Mouse (Mus musculus) C2C12 (cell line): ENCODE results near the gene Sema7a. TPM values are rescaled to one million over a fixed set of nuclear protein-coding genes. Genes with fewer than 3 reads are reported as not detected.

Experiments used
- H3K27me3 ChIP-seq: one replicate; pipeline ENCODE4 v1.6.1; 2011; ENCODE audit not compliant: control insufficient read depth, insufficient read depth, insufficient read length
- H3K36me3 ChIP-seq: one replicate; pipeline ENCODE4 v1.6.1; 2011; ENCODE audit not compliant: control insufficient read depth, insufficient read depth
- H3K4me3 ChIP-seq: one replicate; pipeline ENCODE4 v1.5.1; 2011; ENCODE audit warnings: mild to moderate bottlenecking, control low read depth; ENCODE audit not compliant: poor library complexity, insufficient read depth, severe bottlenecking
- H3K79me2 ChIP-seq: one replicate; pipeline ENCODE4 v1.6.1; 2011; ENCODE audit not compliant: control insufficient read depth, insufficient read depth
- H3K79me3 ChIP-seq: one replicate; pipeline ENCODE4 v1.6.1; 2011; ENCODE audit warnings: low read depth, control low read depth
- H3ac ChIP-seq: one replicate; pipeline ENCODE3; 2011; ENCODE audit warnings: low read depth; ENCODE audit not compliant: control insufficient read depth, insufficient read length
- CEBPB ChIP-seq: IDR thresholded peaks from one replicate; pipeline ENCODE4 v1.6.1; 2011; ENCODE audit warnings: low read depth, mild to moderate bottlenecking, control low read depth, moderate library complexity
- CTCF ChIP-seq: IDR thresholded peaks from one replicate; pipeline ENCODE4 v1.5.1; 2011; ENCODE audit not compliant: control insufficient read depth, insufficient read depth, insufficient read length
- FOSL1 ChIP-seq: IDR thresholded peaks from one replicate; pipeline ENCODE4 v1.8.0; 2011; ENCODE audit warnings: mild to moderate bottlenecking, low read length; ENCODE audit not compliant: poor library complexity, insufficient read depth, severe bottlenecking
- MAX ChIP-seq: IDR thresholded peaks from one replicate; pipeline ENCODE4 v1.6.1; 2011; ENCODE audit warnings: mild to moderate bottlenecking, control low read depth
- MYOD1 ChIP-seq: IDR thresholded peaks from one replicate; pipeline ENCODE4 v1.6.1; 2011; ENCODE audit warnings: low read depth; ENCODE audit not compliant: control insufficient read depth, insufficient read length
- MYOG ChIP-seq: IDR thresholded peaks from one replicate; pipeline ENCODE4 v1.6.1; 2011; ENCODE audit not compliant: control insufficient read depth, insufficient read length; ENCODE audit errors: extremely low read depth
- USF1 ChIP-seq: IDR thresholded peaks from one replicate; pipeline ENCODE4 v1.6.1; 2011; ENCODE audit warnings: low read depth, mild to moderate bottlenecking, control low read depth, moderate library complexity
- polyA plus RNA-seq: library from polyadenylated mRNA; unstranded; fragments of >200 nt; fragmentation: generic; extraction: Trizol; gene quantifications from one replicate; pipeline ENCODE4 v1.2.1, GENCODE M21; 2012; ENCODE audit warnings: missing spikeins

The Sema7a gene
- polyA plus RNA-seq, 1 experiment: 53.8 TPM

GRCm38 (mm10) chr9:57954962-57955744 lies 15.2 kb downstream of the Sema7a start:
- no peak for TF ChIP-seq USF1
- no peak for TF ChIP-seq CTCF
- no peak for TF ChIP-seq FOSL1
- TF ChIP-seq MAX: peak; percentile 38
- peak; percentile 17 for TF ChIP-seq MYOD1
- no peak for TF ChIP-seq CEBPB
- no peak for TF ChIP-seq MYOG
- Histone ChIP-seq H3K27me3 (no peaks in the 10 kb centered on the region), H3ac (peak overlapping the region; percentile 2), H3K79me3 (peaks cover 62% of the 10 kb centered on the region), H3K36me3 (peaks cover 53% of the 10 kb centered on the region), H3K79me2 (peaks cover 85% of the 10 kb centered on the region), H3K4me3 (no peak overlapping the region)

- Histone ChIP-seq H3K79me3 (peaks cover 56% of the 10 kb centered on the region), H3K36me3 (peaks cover 59% of the 10 kb centered on the region), H3K79me2 (peaks cover 79% of the 10 kb centered on the region), H3K4me3 (no peak overlapping the region), H3ac (no peak overlapping the region), H3K27me3 (no peaks in the 10 kb centered on the region)
- TF ChIP-seq CTCF: no peak
- TF ChIP-seq MYOG: no peak
- no peak for TF ChIP-seq FOSL1
- no peak for TF ChIP-seq CEBPB
- TF ChIP-seq USF1: no peak
- no peak for TF ChIP-seq MAX
- TF ChIP-seq MYOD1: no peak
Observed at GRCm38 (mm10) chr9:57955764-57956163, 15.9 kb downstream of the Sema7a start.

- Histone ChIP-seq H3K79me3 (peaks cover 50% of the 10 kb centered on the region), H3K79me2 (peaks cover 74% of the 10 kb centered on the region), H3ac (no peak overlapping the region), H3K27me3 (no peaks in the 10 kb centered on the region), H3K36me3 (peaks cover 64% of the 10 kb centered on the region), H3K4me3 (no peak overlapping the region)
- TF ChIP-seq FOSL1: no peak
- no peak for TF ChIP-seq CTCF
- no peak for TF ChIP-seq MYOD1
- no peak for TF ChIP-seq CEBPB
- no peak for TF ChIP-seq USF1
- no peak for TF ChIP-seq MAX
- no peak for TF ChIP-seq MYOG
Observed at GRCm38 (mm10) chr9:57956196-57956837, 16.4 kb downstream of the Sema7a start.

- H3K79me3 ChIP-seq: peaks cover 45% of the 10 kb centered on the region
- H3K27me3 ChIP-seq: no peaks in the 10 kb centered on the region
- H3ac ChIP-seq: no peak overlapping the region
- H3K79me2 ChIP-seq: peaks cover 69% of the 10 kb centered on the region
- peaks cover 67% of the 10 kb centered on the region for H3K36me3 ChIP-seq
- no peak for TF ChIP-seq MAX
- TF ChIP-seq MYOG: no peak
- no peak for TF ChIP-seq CEBPB
- TF ChIP-seq MYOD1: peak; percentile 74
- H3K4me3 ChIP-seq: no peak overlapping the region
Observed at GRCm38 (mm10) chr9:57956838-57957236, 16.9 kb downstream of the Sema7a start.

- Histone ChIP-seq H3ac (no peak overlapping the region), H3K36me3 (peaks cover 67% of the 10 kb centered on the region), H3K4me3 (no peak overlapping the region), H3K79me3 (peaks cover 28% of the 10 kb centered on the region), H3K27me3 (no peaks in the 10 kb centered on the region), H3K79me2 (peaks cover 51% of the 10 kb centered on the region)
- TF ChIP-seq CTCF (no peak), CEBPB (no peak), FOSL1 (no peak), MYOD1 (no peak), MAX (no peak), USF1 (no peak), MYOG (no peak)
Observed at GRCm38 (mm10) chr9:57958615-57959014, 18.7 kb downstream of the Sema7a start.

GRCm38 (mm10) chr9:57959399-57959798 lies 19.5 kb downstream of the Sema7a start:
- no peak for TF ChIP-seq MYOG
- TF ChIP-seq CEBPB: no peak
- TF ChIP-seq USF1: no peak
- TF ChIP-seq FOSL1: no peak
- TF ChIP-seq MAX: no peak
- H3ac ChIP-seq: no peak overlapping the region

More at GRCm38 (mm10) chr9:57959399-57959798, 19.5 kb downstream of the Sema7a start:
- H3K79me2 ChIP-seq: peaks cover 43% of the 10 kb centered on the region
- no peak overlapping the region for H3K4me3 ChIP-seq
- peaks cover 64% of the 10 kb centered on the region for H3K36me3 ChIP-seq
- H3K79me3 ChIP-seq: peaks cover 21% of the 10 kb centered on the region
- no peaks in the 10 kb centered on the region for H3K27me3 ChIP-seq
